24 mouse cellular contexts compared by ENCODE assay signal in genomic region chr1:186425421-186425820, GRCm38 (mm10).
A peak's percentile ranks its signal among the peaks of the same experiment; 100 is the strongest.
DNase-seq lines count a peak whose midpoint lies in the region; ATAC-seq and TF ChIP-seq lines count a peak whose summit lies in the region.
"Had no signal": no experiment of that assay in that cellular context is flagged by ENCODE, and none has a peak within 500 bp of the region (broad histone marks: within the 10 kb centered on the region; RNA-seq: fewer than 3 reads in every experiment).

No protein-coding gene starts in this region.

- H3K27me3 ChIP-seq in embryonic facial prominence, embryonic 14.5 days (replicated peaks; ENCODE audit: control insufficient read depth, insufficient read depth, low read length) = no peaks in the 10 kb centered on the region
- H3K27me3 ChIP-seq in embryonic facial prominence, embryonic 10.5 days (replicated peaks; ENCODE audit: low read depth, poor library complexity, severe bottlenecking) = no peaks in the 10 kb centered on the region
- no peaks in the 10 kb centered on the region for H3K27me3 ChIP-seq in heart, embryonic 10.5 days (ENCODE audit: insufficient read depth, poor library complexity, severe bottlenecking)
- no peaks in the 10 kb centered on the region for H3K27me3 ChIP-seq in heart, postnatal 0 days (ENCODE audit: control insufficient read depth, insufficient read depth, low read length)
- no peaks in the 10 kb centered on the region for H3K27me3 ChIP-seq in limb, embryonic 15.5 days
- H3K27me3 ChIP-seq: embryonic facial prominence, embryonic 13.5 days; forebrain, embryonic 13.5 days; stomach, embryonic 15.5 days had no signal

- no peak for TF ChIP-seq EP300 in heart, postnatal 0 days (IDR thresholded peaks at IDR 0.05; ENCODE audit: low read depth)

- H3K4me3 ChIP-seq in embryonic facial prominence, embryonic 14.5 days (ENCODE audit: low read depth, low read length) = no peak overlapping the region
- H3K4me3 ChIP-seq in embryonic facial prominence, embryonic 10.5 days = no peak overlapping the region
- H3K4me3 ChIP-seq in heart, embryonic 10.5 days = no peak overlapping the region
- no peak overlapping the region for H3K4me3 ChIP-seq in heart, postnatal 0 days (ENCODE audit: low read depth, low read length)
- no peak overlapping the region for H3K4me3 ChIP-seq in limb, embryonic 15.5 days
- H3K4me3 ChIP-seq: embryonic facial prominence, embryonic 13.5 days; forebrain, embryonic 13.5 days; left cerebral cortex, adult 2 months; stomach, embryonic 15.5 days had no signal

- no peak overlapping the region for H3K27ac ChIP-seq in embryonic facial prominence, embryonic 14.5 days (replicated peaks; ENCODE audit: low read depth, low read length)
- H3K27ac ChIP-seq in embryonic facial prominence, embryonic 10.5 days (replicated peaks) = no peak overlapping the region
- no peak overlapping the region for H3K27ac ChIP-seq in heart, embryonic 10.5 days
- H3K27ac ChIP-seq in heart, postnatal 0 days (ENCODE audit: low read depth) = no peak overlapping the region
- no peak overlapping the region for H3K27ac ChIP-seq in limb, embryonic 15.5 days
- H3K27ac ChIP-seq: embryonic facial prominence, embryonic 13.5 days; forebrain, embryonic 13.5 days; hindbrain, embryonic 14.5 days; kidney, postnatal 0 days; left cerebral cortex, adult 2 months; stomach, embryonic 15.5 days had no signal

- 55% methylated on average over 6 of the region's 6 CpGs for WGBS in embryonic facial prominence, embryonic 14.5 days
- WGBS in embryonic facial prominence, embryonic 10.5 days = 86% methylated on average over 6 of the region's 6 CpGs
- 64% methylated on average over 6 of the region's 6 CpGs for WGBS in heart, embryonic 10.5 days
- 34% methylated on average over 6 of the region's 6 CpGs for WGBS in heart, postnatal 0 days
- 49% methylated on average over 6 of the region's 6 CpGs for WGBS in limb, embryonic 15.5 days

- TF ChIP-seq CTCF in heart, postnatal 0 days (IDR thresholded peaks at IDR 0.05; ENCODE audit: low read depth) = no peak

- no peaks in the 10 kb centered on the region for H3K9me3 ChIP-seq in embryonic facial prominence, embryonic 14.5 days (ENCODE audit: control insufficient read depth, low read length)
- no peaks in the 10 kb centered on the region for H3K9me3 ChIP-seq in embryonic facial prominence, embryonic 10.5 days
- H3K9me3 ChIP-seq in heart, embryonic 10.5 days = no peaks in the 10 kb centered on the region
- H3K9me3 ChIP-seq in heart, postnatal 0 days (replicated peaks; ENCODE audit: control insufficient read depth, low read length) = no peaks in the 10 kb centered on the region
- no peaks in the 10 kb centered on the region for H3K9me3 ChIP-seq in limb, embryonic 15.5 days
- H3K9me3 ChIP-seq: embryonic facial prominence, embryonic 13.5 days; forebrain, embryonic 13.5 days; stomach, embryonic 15.5 days had no signal

- no peak overlapping the region for H3K9ac ChIP-seq in embryonic facial prominence, embryonic 14.5 days (ENCODE audit: low read depth, low read length)
- H3K9ac ChIP-seq in heart, postnatal 0 days (replicated peaks; ENCODE audit: low read depth, low read length) = no peak overlapping the region
- H3K9ac ChIP-seq in limb, embryonic 15.5 days = no peak overlapping the region
- H3K9ac ChIP-seq: embryonic facial prominence, embryonic 13.5 days; forebrain, embryonic 13.5 days; hindbrain, embryonic 14.5 days; stomach, embryonic 15.5 days had no signal

- no peak overlapping the region for H3K4me2 ChIP-seq in embryonic facial prominence, embryonic 14.5 days (ENCODE audit: low read depth, low read length)
- no peak overlapping the region for H3K4me2 ChIP-seq in heart, postnatal 0 days (ENCODE audit: low read depth, low read length)
- H3K4me2 ChIP-seq in limb, embryonic 15.5 days = no peak overlapping the region
- H3K4me2 ChIP-seq: embryonic facial prominence, embryonic 13.5 days; forebrain, embryonic 13.5 days; hindbrain, embryonic 14.5 days; midbrain, embryonic 11.5 days; stomach, embryonic 15.5 days had no signal

- no peaks in the 10 kb centered on the region for H3K36me3 ChIP-seq in embryonic facial prominence, embryonic 14.5 days (ENCODE audit: control insufficient read depth, insufficient read depth, low read length)
- no peaks in the 10 kb centered on the region for H3K36me3 ChIP-seq in embryonic facial prominence, embryonic 10.5 days (replicated peaks)
- H3K36me3 ChIP-seq in heart, embryonic 10.5 days = no peaks in the 10 kb centered on the region
- no peaks in the 10 kb centered on the region for H3K36me3 ChIP-seq in heart, postnatal 0 days (replicated peaks; ENCODE audit: control insufficient read depth, insufficient read depth, low read length)
- no peaks in the 10 kb centered on the region for H3K36me3 ChIP-seq in limb, embryonic 15.5 days
- H3K36me3 ChIP-seq: embryonic facial prominence, embryonic 13.5 days; stomach, embryonic 15.5 days had no signal

- peak; percentile 67 for ATAC-seq in embryonic facial prominence, embryonic 14.5 days (ENCODE audit: low read depth)
- peak; percentile 79 for ATAC-seq in heart, postnatal 0 days (ENCODE audit: insufficient read depth, low read depth)
- peak; percentile 71 for ATAC-seq in limb, embryonic 15.5 days (ENCODE audit: insufficient number of reproducible peaks, low FRiP score, low TSS enrichment, low read depth)
- ATAC-seq: forebrain, embryonic 13.5 days; inflammation-experienced regulatory T-cells, adult 6 months; lung, postnatal 0 days had no signal

- H3K4me1 ChIP-seq in embryonic facial prominence, embryonic 14.5 days (ENCODE audit: control insufficient read depth, insufficient read depth, low read length) = no peaks in the 10 kb centered on the region
- peaks cover 8% of the 10 kb centered on the region; the same call in 1 of the 2 replicates for H3K4me1 ChIP-seq in embryonic facial prominence, embryonic 10.5 days
- no peaks in the 10 kb centered on the region; the same call in 1 of the 2 replicates for H3K4me1 ChIP-seq in heart, embryonic 10.5 days
- peaks cover 12% of the 10 kb centered on the region; the same call in 1 of the 2 replicates for H3K4me1 ChIP-seq in heart, postnatal 0 days (ENCODE audit: control insufficient read depth, insufficient read depth)
- H3K4me1 ChIP-seq in limb, embryonic 15.5 days = no peaks in the 10 kb centered on the region
- H3K4me1 ChIP-seq: embryonic facial prominence, embryonic 13.5 days; stomach, embryonic 15.5 days had no signal

- no peak for DNase-seq in embryonic facial prominence, embryonic 14.5 days (ENCODE audit: low spot score)
- no peak for DNase-seq in embryonic facial prominence, embryonic 10.5 days (ENCODE audit: low spot score)
- DNase-seq in heart, adult 11 months = peak; percentile 92
- DNase-seq in heart, embryonic 10.5 days (ENCODE audit: low spot score) = no peak
- DNase-seq in heart, postnatal 0 days (ENCODE audit: low spot score) = peak; percentile 25
- DNase-seq in heart, adult 9 months (ENCODE audit: low spot score in 2 of 2) = no peak
- no peak for DNase-seq in kidney, adult 8-10 months
- DNase-seq: adrenal gland, postnatal 10 days; cerebellum, adult 2 months; cerebellum, postnatal 25 days; kidney, adult 18-20 months; layer of hippocampus, adult 9-11 months; right cerebral cortex, postnatal 4 days; thymus, postnatal 36 days had no signal

Comparison
In these comparisons a context has a peak if more than half of its experiments do, and no peak if none do; other contexts are left out.
1. DNase-seq: peak in heart, adult 11 months (single experiment) and heart, postnatal 0 days (single experiment); none in embryonic facial prominence, embryonic 14.5 days (single experiment), embryonic facial prominence, embryonic 10.5 days (single experiment), heart, embryonic 10.5 days (single experiment), heart, adult 9 months (0 of 2) and kidney, adult 8-10 months (0 of 2).
2. Peak in every context shown above with its lines, with median percentiles within 50 percentile points of each other: ATAC-seq.